Mouse (Mus musculus): Measurements from ENCODE around the gene Eif5a2. TPM values are rescaled to one million over a fixed set of nuclear protein-coding genes. Genes with fewer than 3 reads are reported as not detected.

Gene Eif5a2
- polyA plus RNA-seq (2014; fragmentation: Illumina TruSeq; extraction: RNeasy Lipid Tissue Mini Kit (QIAGEN cat#74804); ENCODE audit: insufficient read depth, low read depth, low replicate concordance), result 2.9 TPM

GRCm38 (mm10) chr3:28780994-28781393 is at the start of gene Eif5a2:
Gene Eif5a2, plus strand, starts transcription at chr3:28781276.

GRCm38 (mm10) chr3:28805301-28806097 is 24.4 kb downstream of the Eif5a2 start, which contains the start of gene Rpl22l1:
Gene Rpl22l1, plus strand, starts transcription at chr3:28805436.

Other genes starting within 250 kb of the Eif5a2 start
- gene Slc2a2, start 83.4 kb upstream of the Eif5a2 start, polyA plus RNA-seq (2014; fragmentation: Illumina TruSeq; extraction: RNeasy Lipid Tissue Mini Kit (QIAGEN cat#74804); ENCODE audit: insufficient read depth, low read depth, low replicate concordance), result not detected
- gene Rpl22l1, start 24.2 kb downstream of the Eif5a2 start, polyA plus RNA-seq (2014; fragmentation: Illumina TruSeq; extraction: RNeasy Lipid Tissue Mini Kit (QIAGEN cat#74804); ENCODE audit: insufficient read depth, low read depth, low replicate concordance), result 390 TPM
- gene Gm1527, start 111.3 kb downstream of the Eif5a2 start, polyA plus RNA-seq (2014; fragmentation: Illumina TruSeq; extraction: RNeasy Lipid Tissue Mini Kit (QIAGEN cat#74804); ENCODE audit: insufficient read depth, low read depth, low replicate concordance), result not detected

Measured in lung, adult 10 weeks (tissue).